Mouse (Mus musculus): ENCODE data around the gene Il10.

The Il10 gene

DNA sequence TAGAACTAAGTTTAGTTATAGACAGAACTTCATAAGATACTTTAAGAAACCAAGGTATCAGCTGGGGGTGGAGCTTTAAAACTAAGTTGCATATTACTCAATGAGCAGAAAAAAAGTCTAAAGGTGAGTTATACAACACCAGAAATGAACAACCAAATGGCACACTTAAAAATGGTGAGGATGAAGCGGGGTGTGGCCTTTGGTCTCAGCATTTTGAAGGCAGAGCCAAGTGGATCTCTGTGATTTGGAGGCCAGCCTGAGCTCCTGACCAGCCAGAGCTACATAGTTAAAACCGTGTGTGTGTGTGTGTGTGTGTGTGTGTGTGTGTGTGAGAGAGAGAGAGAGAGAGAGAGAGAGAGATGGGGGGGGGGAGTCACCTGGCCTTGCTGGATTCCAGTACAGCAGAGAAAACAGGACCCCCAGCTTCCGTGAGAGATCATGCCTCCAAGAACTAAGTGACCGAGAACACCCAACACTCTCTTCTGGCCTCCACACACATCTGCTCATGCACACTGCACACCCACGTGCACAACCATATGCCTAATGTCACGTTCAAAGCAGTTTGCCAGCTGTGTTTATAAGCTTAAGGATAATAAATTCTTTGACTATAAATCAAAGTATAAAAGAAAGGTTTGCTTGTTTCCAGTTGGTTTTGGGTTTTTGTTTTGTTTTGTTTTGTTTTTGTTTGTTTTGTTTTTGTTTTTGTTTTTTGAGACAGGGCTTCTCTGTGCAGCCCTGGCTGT lies 28.6 kb downstream of the Il10 start:
- DNase-seq (ENCODE audit: low read depth, low spot score) = no peak

GRCm38 (mm10) chr1:131048946-131049345 lies 29.3 kb downstream of the Il10 start:
- no peak for DNase-seq (ENCODE audit: low read depth, low spot score)

DNA sequence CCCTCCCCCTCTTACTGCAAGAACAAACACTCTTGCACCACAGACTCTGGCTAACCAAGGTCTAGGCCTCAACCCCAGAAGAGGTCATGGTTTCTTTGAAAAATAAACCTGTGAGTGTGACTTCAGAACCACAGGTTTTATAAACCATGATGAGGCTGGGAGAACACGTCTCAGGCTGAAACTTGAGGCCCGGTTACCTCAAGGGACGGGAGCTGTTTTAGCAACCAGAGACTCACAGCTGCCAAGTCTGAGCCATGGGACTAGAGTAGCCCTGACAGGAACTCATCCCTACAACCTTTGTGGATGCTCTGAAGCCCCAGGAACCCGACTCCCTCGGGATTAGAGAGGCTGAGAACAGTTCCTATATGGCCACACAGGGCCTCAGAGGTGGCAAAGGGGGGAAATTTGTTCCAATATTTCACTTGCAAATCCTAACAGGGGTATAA lies 29.7 kb downstream of the Il10 start:
- DNase-seq (ENCODE audit: low read depth, low spot score) = no peak

DNA sequence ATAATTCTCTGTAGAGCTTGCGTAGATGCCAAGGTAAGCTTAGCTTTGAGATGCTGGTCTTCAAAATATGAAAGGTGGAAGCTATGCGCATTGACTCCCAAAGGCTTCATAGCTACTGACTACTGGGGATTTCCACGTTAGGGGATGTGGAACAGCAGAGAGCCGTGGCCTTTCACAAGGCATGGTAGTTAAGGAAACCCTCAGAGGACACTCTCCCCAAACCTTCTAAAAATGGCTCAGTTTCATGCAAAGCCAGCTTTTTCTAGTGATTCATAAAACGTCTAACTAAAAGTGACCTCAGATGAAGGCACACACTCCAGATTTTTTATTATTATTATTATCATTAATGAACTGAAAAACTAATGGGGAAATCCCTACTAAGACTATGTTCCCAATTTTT lies 30.4 kb downstream of the Il10 start:
- no peak for DNase-seq (ENCODE audit: low read depth, low spot score)

- DNase-seq (ENCODE audit: low read depth, low spot score) = no peak
Measured at GRCm38 (mm10) chr1:131050617-131051016, 31.0 kb downstream of the Il10 start.

DNA sequence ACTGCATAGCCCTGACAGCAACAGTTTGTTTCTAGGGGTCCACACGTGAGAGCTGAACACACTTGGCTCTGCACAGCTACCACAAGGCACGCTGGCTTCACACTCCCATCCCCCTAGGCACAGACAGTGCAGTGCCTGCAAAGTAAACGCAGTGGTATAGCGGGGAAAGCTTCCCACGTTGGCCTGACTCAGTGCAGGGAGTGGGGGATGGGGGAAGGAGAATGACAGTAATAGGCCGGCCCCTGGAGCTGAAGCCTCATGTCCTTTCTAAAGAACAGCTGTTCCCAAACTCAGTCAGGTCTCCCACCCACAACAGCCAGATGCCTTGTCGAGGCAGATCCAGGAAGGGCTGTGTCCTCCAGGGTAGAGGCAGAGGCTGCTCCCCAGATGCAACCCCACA lies 31.4 kb downstream of the Il10 start:
- no peak for DNase-seq (ENCODE audit: low read depth, low spot score)

- DNase-seq (ENCODE audit: low read depth, low spot score) = peak; percentile 60
Measured at GRCm38 (mm10) chr1:131053239-131053638, 33.6 kb downstream of the Il10 start.

- no peak for DNase-seq (ENCODE audit: low read depth, low spot score)
Measured at GRCm38 (mm10) chr1:131053656-131054055, 34.0 kb downstream of the Il10 start.

- no peak for DNase-seq (ENCODE audit: low read depth, low spot score)
Measured at GRCm38 (mm10) chr1:131054251-131054650, 34.6 kb downstream of the Il10 start.

- no peak for DNase-seq (ENCODE audit: low read depth, low spot score)
Measured at GRCm38 (mm10) chr1:131058431-131058830, 38.8 kb downstream of the Il10 start.

- no peak for DNase-seq (ENCODE audit: low read depth, low spot score)
Measured at GRCm38 (mm10) chr1:131059411-131059810, 39.8 kb downstream of the Il10 start.

DNA sequence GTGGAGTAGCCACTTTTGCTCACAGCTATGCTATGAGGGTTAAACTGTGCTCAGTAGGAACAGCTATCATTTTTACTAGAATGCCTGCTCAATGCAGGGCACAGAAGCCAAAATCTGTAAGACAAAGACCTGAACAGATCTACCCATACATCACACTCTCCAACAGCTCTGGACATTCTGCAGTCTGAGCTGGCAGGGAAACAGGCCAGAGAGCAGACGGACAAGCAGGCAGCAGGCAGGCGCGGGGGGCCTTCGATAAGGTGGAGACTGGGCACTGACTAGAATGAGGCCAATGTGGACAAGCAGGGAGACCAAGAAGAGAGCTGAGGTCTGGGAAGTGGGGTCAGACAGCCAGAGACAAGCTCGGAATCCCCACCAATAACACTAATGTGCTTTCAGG lies 40.2 kb downstream of the Il10 start:
- no peak for DNase-seq (ENCODE audit: low read depth, low spot score)

DNA sequence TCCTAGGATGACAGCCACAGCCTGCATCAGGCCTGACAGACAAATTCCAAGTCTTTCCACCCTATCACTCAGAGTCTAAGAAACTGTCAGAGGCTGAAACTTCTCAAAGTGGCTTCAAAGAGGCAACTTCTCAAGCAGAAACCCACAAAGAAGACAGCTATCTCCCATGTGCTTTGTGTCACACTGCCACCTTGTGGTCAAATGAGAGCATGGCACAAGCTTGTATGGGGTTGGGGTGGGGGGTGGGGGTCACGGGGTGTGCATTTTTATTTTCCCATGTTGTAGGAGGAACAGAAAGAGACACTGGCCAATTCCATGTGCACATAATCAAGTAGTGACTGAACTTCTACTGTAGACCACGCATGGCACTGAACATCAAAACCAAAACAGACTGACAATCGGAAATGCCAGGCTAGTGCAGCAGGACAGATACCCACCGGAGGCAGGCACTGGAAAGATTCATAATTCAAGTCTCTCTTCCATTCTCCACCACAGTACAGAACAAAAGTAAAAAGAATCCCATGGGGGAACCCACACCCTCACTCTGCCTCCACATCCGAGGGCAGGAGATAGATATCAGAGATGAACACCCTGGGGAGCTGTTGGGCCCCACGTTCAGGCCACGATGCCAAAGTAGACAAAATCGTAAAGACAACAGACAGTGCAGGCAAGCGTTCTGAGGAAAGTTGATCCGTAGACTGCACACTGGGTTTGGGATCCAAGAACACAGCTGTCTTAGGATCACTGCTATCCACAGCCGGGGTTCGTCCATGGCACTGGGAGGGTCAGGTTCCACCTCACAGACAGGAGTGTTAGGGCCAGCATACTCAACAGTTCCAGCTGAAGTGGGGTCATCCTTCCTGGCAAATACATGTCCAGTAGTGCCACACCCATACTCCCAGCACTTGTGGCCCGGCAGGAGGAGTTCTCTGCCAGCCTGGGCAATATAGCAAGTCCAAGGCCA lies 40.9 kb downstream of the Il10 start:
- DNase-seq (ENCODE audit: low read depth, low spot score) = peak; percentile 39

DNA sequence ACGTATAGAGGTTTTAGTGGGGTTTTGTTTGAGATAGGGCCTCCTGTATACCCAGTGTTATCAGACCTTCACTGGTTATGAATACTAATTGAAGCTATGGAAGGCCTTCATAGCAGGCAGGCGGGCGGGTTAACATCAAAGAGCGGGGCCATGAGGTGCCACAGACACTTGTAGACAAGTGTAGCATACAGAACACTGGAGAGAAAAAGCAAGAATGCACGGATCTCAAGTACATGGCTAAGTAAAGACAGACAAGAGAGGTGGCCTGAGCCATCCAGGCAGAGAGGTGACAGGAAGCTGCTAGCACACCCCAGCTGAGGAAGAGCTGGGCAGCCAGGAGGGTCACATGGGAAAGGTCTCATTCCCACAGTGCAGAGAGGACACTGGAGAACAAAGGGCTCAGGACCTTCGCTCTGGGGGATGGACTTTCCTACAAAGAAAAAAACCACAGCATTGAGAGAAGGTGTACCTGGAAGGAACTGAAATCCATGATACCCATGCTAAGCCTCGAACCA lies 42.2 kb downstream of the Il10 start:
- DNase-seq (ENCODE audit: low read depth, low spot score) = no peak

GRCm38 (mm10) chr1:131062821-131063220 lies 43.2 kb downstream of the Il10 start:
- DNase-seq (ENCODE audit: low read depth, low spot score) = no peak

DNA sequence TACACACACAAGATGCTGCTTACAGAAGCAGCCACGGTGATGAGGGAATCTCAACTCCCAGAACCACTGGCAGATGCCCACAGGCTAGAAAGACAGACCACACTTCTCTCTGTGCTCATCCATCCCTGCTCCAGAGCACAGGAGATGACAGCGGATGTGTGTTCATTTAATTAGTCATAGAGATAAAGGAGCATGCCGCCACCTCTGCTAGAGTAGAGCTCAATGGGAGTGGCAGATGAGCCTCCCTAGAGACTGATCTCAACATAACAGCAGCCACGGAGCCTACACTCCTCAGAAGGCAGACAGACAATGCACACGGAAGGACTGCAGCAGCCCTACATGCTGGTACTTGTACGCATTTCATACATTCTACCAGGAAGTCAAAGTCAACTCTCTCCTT lies 44.6 kb downstream of the Il10 start:
- DNase-seq (ENCODE audit: low read depth, low spot score) = no peak

DNA sequence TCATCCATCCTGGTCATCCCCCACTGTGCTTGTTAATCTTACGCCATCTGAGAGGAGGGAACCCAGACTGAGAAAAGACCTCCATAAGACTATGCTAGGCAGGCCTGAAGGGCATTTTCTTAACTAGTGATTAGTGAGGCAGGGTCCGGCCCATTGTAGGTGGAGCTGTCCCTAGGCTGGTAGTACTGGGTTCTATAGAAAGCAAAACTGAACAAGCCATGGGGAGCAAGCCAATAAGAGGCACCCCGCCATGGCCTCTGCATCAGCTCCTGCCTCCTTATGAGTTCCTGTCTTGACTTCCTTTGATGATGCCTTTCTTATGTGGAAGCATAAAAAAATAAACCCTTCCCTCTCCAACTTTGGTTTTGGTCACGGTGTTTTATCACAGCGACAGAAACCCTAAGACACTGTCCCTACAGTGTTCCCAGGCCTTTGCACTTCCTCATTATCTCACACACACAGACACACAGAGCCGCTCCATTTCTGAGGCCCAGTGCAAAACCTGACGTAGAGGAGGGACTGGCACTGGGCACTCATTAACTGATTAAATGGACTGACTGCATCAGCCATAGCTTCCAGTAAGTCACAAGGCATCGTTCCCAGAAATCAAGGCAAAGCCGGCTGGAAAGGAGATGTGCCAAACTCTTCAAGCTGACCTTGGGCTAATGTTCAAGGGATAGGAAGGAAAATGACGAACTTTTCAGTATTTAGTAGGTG lies 48.5 kb downstream of the Il10 start:
- DNase-seq (ENCODE audit: low read depth, low spot score) = no peak

- DNase-seq (ENCODE audit: low read depth, low spot score) = no peak
Measured at GRCm38 (mm10) chr1:131069010-131069409, 49.4 kb downstream of the Il10 start.

DNA sequence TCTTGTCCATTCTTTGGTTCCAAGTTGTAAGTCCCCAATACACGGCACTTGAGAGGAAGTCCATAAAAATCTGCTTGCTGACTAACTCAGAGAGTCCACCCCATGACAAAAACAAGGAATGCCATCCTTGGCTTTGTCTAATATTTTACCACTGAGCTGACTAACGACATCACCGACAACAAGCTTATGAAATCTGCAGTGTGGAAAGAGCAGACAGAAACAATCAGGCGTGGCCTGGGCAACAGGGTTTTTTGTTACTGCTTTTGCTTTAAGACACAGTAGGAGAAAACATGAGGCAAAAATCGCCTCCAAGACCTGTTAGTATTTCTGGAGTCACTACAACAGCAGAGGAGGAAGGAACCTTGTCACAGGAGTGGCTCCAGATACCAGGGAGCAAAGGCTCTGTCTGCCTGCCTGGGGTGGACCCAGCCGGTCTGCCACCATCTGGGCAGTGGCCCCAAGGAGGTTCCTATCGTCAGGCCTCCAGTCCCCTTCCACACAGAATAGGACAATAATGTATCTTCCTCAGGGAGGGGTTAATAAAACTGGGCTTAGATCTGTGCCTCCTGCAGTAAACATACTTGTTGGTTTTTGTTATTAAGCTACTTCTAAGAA lies 52.8 kb downstream of the Il10 start:
- no peak for DNase-seq (ENCODE audit: low read depth, low spot score)

DNA sequence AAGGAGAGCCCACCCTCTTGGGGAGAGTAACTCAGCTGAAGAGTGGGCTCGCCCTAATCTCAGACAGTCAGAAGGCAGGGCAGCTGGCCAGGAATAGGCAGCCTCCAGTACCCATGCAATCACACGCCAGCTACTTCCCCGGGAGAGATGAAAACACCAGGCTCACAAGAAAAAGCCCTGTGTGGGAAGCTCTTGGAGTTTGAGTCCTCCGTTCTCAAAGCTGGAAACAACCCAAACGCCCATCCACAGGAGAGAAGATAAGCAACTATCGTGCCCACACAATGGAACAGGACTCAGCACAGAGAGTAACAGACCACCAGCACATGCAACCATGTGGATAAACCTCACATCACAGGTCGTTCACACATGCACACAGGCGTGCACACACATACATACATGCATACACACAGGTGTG lies 54.9 kb downstream of the Il10 start:
- no peak for DNase-seq (ENCODE audit: low read depth, low spot score)

Data from retina, adult 2 months (tissue).